Mouse (Mus musculus) lung, embryonic 15.5 days (tissue): ENCODE data around the gene Rdh13. TPM values are rescaled to one million over a fixed set of nuclear protein-coding genes. Genes with fewer than 3 reads are reported as not detected.

Source experiments
- ATAC-seq: fragments of 200-750 bp; cut with Nextera tagmentation; 2 replicates; pipeline ENCODE4 v1.8.0; 2017; ENCODE audit warnings: moderate number of reproducible peaks, borderline replicate concordance; ENCODE audit not compliant: low FRiP score, low TSS enrichment; ENCODE audit errors: extremely low read depth
- H3K27ac ChIP-seq: fragments of 300-500 bp; sonication (generic); 2 replicates; pipeline ENCODE4 v1.5.1; 2015; ENCODE audit warnings: moderate library complexity, mild to moderate bottlenecking, inconsistent platforms
- H3K27me3 ChIP-seq: fragments of 300-500 bp; sonication (generic); 2 replicates; pipeline ENCODE4 v1.6.1; 2015; ENCODE audit warnings: inconsistent platforms
- H3K36me3 ChIP-seq: fragments of 300-500 bp; sonication (generic); 2 replicates; pipeline ENCODE4 v1.6.1; 2015; ENCODE audit warnings: inconsistent platforms
- H3K4me1 ChIP-seq: fragments of 300-500 bp; sonication (generic); 2 replicates; pipeline ENCODE4 v1.6.1; 2015; ENCODE audit warnings: inconsistent platforms
- H3K4me2 ChIP-seq: fragments of 300-500 bp; sonication (generic); 2 replicates; pipeline ENCODE4 v1.6.1; 2015; ENCODE audit warnings: inconsistent platforms, mild to moderate bottlenecking, moderate library complexity
- H3K4me3 ChIP-seq: fragments of 300-500 bp; sonication (generic); 2 replicates; pipeline ENCODE4 v1.5.1; 2015; ENCODE audit warnings: mild to moderate bottlenecking, inconsistent platforms
- H3K9ac ChIP-seq: fragments of 300-500 bp; sonication (generic); 2 replicates; pipeline ENCODE4 v1.6.1; 2015; ENCODE audit warnings: inconsistent platforms
- H3K9me3 ChIP-seq: fragments of 300-500 bp; sonication (generic); 2 replicates; pipeline ENCODE4 v1.6.1; 2016; ENCODE audit warnings: inconsistent platforms
- WGBS: fragments of 180-500 bp; shearing (Covaris S2); methylation state at CpG from one replicate; pipeline ENCODE4 v1.1.7; 2015; 5-methylcytosine and 5-hydroxymethylcytosine counted together
- polyA plus RNA-seq: library from polyadenylated mRNA; unstranded; fragments of >200 nt; fragmentation: Nextera tagmentation; extraction: Ambion mirVana; gene quantifications from 2 replicates; pipeline ENCODE4 v1.2.1, GENCODE M21; 2015

The Rdh13 gene
- polyA plus RNA-seq, 1 experiment from 2014 or later: 20.9 TPM

DNA sequence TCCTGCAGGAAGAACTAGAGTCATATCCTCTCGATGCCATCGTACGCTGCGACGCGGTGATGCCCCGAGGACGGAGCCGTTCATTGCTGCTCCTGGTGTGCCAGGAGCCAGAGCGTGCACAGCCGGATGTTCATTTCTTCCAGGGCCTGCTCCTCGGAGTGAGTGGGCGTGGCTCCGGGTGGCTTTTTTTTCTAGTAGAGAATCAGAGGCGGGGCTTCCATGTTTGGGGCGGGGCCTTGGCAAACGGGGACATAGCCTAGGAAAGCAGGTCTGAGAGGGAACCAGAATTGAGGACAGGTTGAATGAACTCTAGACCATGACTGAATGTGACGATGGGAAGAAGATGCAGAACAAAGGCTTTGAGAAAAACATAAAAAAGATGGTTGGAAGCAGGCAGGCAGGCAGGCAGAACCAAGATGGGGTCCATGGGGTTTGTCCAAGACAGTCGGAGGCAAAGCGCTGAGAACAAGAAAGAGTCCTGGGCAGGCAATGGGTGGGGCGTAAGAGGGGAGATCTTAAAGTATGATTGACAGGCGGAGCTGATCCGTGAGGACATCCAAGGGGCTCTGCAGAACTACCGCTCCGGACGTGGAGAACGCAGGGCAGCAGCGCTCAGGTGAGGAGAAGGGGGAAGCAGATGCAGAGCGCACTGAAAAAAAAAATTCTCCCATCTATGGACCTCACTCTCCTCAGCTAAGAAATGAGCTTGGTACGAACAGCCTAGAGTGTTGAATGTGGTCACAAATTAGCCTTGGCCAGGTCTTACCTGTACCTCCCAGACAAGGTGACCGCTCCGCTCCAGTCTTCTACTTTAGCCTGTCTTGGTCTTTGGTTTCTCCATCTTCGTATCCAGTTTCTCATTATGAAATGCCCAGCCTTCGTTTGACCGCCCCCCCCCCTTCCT, 25.1 kb upstream of the Rdh13 start:
- Histone ChIP-seq H3K4me1 (peaks cover 13% of the 10 kb centered on the region), H3K9ac (peak overlapping the region; percentile 31), H3K4me2 (peak overlapping the region; percentile 81), H3K4me3 (peak overlapping the region; percentile 37), H3K27ac (no peak overlapping the region; the same call in 1 of the 2 replicates), H3K36me3 (0 out of 2 replicates have a peak, but pooled peaks cover 10% of the 10 kb centered on the region), H3K9me3 (no peaks in the 10 kb centered on the region), H3K27me3 (peaks cover 27% of the 10 kb centered on the region)
- 2% methylated on average over 35 of the region's 35 CpGs for WGBS
- peak; percentile 54 for ATAC-seq

DNA sequence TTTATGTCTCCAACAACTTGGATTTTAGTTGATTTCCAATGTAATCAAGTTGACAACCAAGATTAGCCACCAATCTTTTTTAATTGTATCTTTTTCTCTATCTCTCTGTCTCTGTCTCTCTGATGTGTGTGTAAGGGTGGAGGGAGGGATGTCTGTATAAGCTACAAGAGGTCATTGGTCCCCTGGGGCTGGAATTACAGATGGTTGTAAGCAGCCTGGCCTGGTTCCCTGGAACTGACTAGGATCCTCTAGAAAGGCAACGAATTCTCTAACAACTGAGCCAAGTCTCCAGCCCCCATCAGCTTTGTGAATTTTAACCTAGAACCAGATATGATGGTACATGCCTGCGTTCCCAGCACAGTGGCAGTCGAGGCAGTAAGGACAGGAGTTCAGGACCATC, 22.4 kb upstream of the Rdh13 start:
- Histone ChIP-seq H3K4me2 (no peak overlapping the region), H3K36me3 (0 out of 2 replicates have a peak, but pooled peaks cover 8% of the 10 kb centered on the region), H3K4me3 (no peak overlapping the region), H3K9ac (no peak overlapping the region), H3K9me3 (no peaks in the 10 kb centered on the region), H3K27me3 (peaks cover 14% of the 10 kb centered on the region), H3K27ac (no peak overlapping the region), H3K4me1 (peaks cover 13% of the 10 kb centered on the region)
- 66% methylated on average over 3 of the region's 3 CpGs for WGBS
- ATAC-seq: no peak

DNA sequence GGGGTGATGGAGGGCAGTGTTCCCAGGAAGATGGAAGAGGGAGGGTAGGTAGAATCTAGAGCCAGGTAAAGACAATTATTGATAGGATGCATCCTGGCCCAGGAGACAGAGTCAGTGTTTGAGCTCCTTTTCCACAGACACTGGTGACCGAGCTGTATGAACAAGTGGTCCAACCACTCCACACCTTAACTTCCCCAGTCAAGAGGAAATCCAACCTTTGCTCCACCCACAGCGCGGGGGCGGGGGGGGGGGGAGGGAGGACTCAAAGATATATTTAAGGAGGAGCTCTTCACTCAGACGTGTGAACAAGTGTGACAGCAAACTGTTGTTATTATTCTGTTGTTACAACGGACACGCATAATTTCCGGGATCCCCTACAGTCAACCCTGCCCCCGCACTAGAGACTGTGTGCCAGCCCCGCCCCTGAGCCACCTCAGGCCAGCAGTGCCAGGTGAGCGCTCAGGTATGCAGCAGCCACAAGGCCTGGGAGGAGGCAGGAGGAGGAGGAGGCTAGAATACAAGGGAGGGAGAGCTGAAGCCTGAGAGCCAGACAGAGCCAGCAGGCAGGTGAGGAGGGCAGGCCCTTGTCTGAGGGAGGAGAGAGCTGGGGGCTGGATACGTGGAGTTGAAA, 18.9 kb upstream of the Rdh13 start:
- peak; percentile 85 for ATAC-seq
- Histone ChIP-seq H3K4me3 (peak overlapping the region; percentile 15), H3K9ac (peak overlapping the region; percentile 16; the same call in 1 of the 2 replicates), H3K36me3 (no peaks in the 10 kb centered on the region), H3K4me1 (no peaks in the 10 kb centered on the region), H3K4me2 (peak overlapping the region; percentile 50), H3K27me3 (no peaks in the 10 kb centered on the region), H3K27ac (peak overlapping the region; percentile 91), H3K9me3 (no peaks in the 10 kb centered on the region)
- WGBS: 3% methylated on average over 12 of the region's 12 CpGs

DNA sequence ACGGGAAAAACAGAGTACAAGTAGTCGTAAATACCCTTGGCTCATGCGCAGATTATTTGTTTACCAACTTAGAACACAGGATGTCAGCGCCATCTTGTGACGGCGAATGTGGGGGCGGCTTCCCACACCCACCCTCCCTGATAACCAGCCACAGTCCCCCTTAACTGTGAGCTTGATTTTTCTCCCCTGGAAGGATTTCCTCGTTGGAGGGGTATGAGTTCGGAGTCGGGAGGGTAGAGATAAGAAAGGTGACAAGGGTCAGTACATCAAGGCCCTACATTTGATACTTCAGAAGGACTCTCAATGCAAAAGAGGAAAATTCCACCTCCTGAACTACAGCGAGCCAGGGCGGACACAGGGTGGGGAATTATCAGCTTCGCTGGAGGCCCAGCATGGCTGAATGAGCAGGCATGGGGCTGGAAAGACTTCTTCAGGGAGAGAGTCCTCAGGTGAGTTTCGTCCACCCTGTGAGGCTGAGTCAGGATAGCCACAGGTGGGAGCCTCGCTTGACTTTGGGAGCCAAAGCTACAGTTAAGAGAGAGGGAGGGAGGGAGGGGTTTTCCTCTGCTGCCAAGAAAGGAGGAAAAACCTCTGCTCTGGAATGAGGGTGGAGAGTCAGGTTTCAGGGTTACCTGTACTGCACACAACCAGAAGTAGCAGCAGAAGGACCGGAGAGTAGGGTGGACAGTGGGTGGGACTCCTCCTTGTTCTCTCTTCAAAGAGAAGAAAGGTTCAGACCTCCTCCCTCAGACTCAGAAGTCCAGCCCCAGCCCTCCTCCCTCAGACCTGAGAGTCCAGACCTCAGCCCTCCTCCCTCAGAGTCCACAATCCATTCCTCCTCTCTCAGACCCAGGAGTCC, 15.4 kb upstream of the Rdh13 start, which contains the start of gene Eps8l1:
Gene Eps8l1 (plus strand): TSS at position 99 of the 859 bp plus-strand sequence.
- 49% methylated on average over 14 of the region's 16 CpGs for WGBS
- no peaks in the 10 kb centered on the region for H3K27me3 ChIP-seq
- peak within 1 kb of the TSS; percentile 44 for H3K4me2 ChIP-seq
- peak within 1 kb of the TSS; percentile 19; the same call in 1 of the 2 replicates for H3K9ac ChIP-seq
- H3K27ac ChIP-seq: peak within 1 kb of the TSS; percentile 83
- no peaks in the 10 kb centered on the region for H3K9me3 ChIP-seq
- peak within 1 kb of the TSS; percentile 28 for H3K4me3 ChIP-seq
- peak; percentile 47 for ATAC-seq
- no peaks in the 10 kb centered on the region for H3K4me1 ChIP-seq
- no peaks in the 10 kb centered on the region for H3K36me3 ChIP-seq

DNA sequence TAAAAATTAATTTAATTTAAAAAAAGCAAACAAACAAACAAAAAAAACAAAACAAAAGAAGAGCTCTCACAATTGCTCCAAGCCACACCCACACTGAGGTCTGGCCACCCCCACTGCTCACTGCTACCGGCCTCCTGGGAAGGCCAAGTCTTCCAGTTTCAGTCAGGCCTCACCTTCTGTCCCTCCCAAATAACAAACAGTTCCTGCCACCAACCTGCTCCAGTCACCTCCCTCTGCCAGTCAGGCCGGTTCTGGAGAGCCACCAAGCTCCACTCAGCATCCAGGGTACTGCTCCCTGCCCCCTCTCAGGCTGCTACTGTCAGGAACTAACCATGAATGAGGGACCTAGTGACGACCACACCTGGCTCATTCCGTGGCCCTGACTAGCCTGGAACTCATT, 7.2 kb upstream of the Rdh13 start:
- Histone ChIP-seq H3K27me3 (no peaks in the 10 kb centered on the region), H3K4me3 (no peak overlapping the region), H3K4me1 (0 out of 2 replicates have a peak, but pooled peaks cover 11% of the 10 kb centered on the region), H3K36me3 (no peaks in the 10 kb centered on the region), H3K4me2 (no peak overlapping the region), H3K9ac (no peak overlapping the region), H3K27ac (peak overlapping the region; percentile 65), H3K9me3 (no peaks in the 10 kb centered on the region)
- 12% methylated on average over 4 of the region's 4 CpGs for WGBS
- peak; percentile 76 for ATAC-seq

DNA sequence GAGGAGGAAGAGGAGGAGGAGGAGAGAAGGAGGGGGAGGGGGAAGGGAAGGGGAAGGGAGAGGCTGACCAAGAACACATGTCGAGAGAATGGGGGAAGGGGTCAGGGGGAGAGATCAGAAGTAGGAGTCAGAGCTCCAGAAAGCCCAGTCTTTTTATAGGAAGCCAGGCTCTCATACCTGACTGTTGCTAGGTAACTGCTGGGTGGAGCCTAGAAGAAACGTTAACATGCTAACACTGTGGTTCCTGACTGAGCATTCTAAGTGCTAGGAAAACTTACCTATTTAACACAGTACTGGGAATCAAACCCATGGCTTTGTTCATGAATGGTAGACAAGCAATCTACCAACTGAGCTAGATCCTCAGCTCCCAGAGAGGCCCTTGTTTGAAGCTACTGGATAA, 3.8 kb upstream of the Rdh13 start:
- peaks cover 19% of the 10 kb centered on the region for H3K4me1 ChIP-seq
- ATAC-seq: no peak
- no peaks in the 10 kb centered on the region for H3K27me3 ChIP-seq
- H3K9ac ChIP-seq: no peak overlapping the region
- H3K4me3 ChIP-seq: no peak overlapping the region
- peaks cover under 1% of the 10 kb centered on the region for H3K36me3 ChIP-seq
- H3K4me2 ChIP-seq: no peak overlapping the region
- 15% methylated on average over 2 of the region's 2 CpGs for WGBS
- H3K27ac ChIP-seq: no peak overlapping the region
- no peaks in the 10 kb centered on the region for H3K9me3 ChIP-seq

DNA sequence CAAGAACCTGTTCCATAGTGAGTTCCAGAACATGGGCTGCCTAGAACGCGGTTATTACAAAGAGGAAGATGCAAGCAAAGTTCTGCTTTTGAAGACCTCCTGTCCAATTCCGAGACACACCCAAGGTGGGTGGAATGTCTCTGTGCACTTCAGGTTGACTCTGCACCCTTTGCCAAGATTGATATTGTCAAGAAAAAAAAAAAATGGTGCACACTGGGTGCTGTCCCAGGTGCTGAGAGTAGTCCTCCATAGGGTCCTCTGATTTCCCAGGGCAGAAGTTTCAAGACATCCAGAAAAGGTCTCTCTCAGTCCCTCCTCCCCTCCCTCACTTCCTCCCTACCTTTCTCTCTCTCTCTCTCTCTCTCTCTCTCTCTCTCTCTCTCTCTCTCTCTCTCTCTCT, 3.0 kb upstream of the Rdh13 start:
- peaks cover 8% of the 10 kb centered on the region for H3K36me3 ChIP-seq
- no peak for ATAC-seq

DNA sequence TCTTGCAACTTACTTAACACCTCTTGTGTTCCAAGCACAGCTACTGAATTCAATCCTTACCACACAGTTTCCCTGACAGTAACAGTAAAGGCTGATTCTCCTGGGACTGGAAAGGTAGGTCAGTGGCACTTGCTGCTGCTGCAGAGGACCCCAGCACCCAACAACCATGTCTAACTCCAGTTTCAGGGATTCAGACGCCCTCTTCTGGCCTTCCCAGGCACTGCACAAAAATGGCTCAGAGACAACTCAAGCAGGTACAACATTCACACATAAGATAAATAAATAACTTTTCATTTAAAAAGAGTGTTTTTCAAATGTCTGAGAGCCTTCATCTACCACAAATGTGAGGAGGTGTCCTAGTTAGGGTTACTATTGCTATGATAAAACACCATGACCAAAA, 1.7 kb upstream of the Rdh13 start:
- Histone ChIP-seq H3K4me3 (no peak overlapping the region), H3K9ac (no peak overlapping the region)
- no peak for ATAC-seq

More for the DNA sequence above, 3.0 kb upstream of the Rdh13 start:
- Histone ChIP-seq H3K27ac (no peak overlapping the region), H3K9ac (no peak overlapping the region), H3K27me3 (no peaks in the 10 kb centered on the region), H3K4me3 (no peak overlapping the region), H3K9me3 (no peaks in the 10 kb centered on the region), H3K4me2 (no peak overlapping the region), H3K4me1 (peaks cover 21% of the 10 kb centered on the region)
- 81% methylated on average over 3 of the region's 3 CpGs for WGBS

DNA sequence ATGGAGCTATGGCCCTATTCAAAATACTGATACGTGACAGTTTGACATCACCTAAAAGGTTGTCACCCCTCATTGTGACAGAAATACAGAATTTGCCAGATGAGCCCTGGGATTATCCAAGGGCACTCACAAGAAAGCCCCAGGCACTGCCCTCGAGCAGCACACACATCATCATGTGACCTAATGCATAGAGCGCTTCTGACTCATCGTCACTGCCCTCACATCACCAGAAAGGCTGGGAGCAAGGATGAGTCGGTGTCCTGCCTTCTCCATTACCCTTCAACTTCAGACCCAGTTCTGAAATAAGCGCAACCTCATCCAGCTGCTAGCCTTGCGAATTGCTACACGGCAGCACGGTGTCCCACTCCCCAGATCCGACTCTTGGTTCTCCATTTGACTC, 4.9 kb downstream of the Rdh13 start:
- ATAC-seq: no peak
- no peak overlapping the region for H3K27ac ChIP-seq
- no peak overlapping the region for H3K4me2 ChIP-seq
- H3K9ac ChIP-seq: no peak overlapping the region
- 91% methylated on average over 10 of the region's 10 CpGs for WGBS
- no peaks in the 10 kb centered on the region for H3K9me3 ChIP-seq
- no peak overlapping the region for H3K4me3 ChIP-seq
- peaks cover 58% of the 10 kb centered on the region for H3K36me3 ChIP-seq
- peaks cover 10% of the 10 kb centered on the region for H3K4me1 ChIP-seq
- H3K27me3 ChIP-seq: no peaks in the 10 kb centered on the region

More for the DNA sequence above, 1.7 kb upstream of the Rdh13 start:
- H3K36me3 ChIP-seq: peaks cover 21% of the 10 kb centered on the region
- no peak overlapping the region for H3K4me2 ChIP-seq
- H3K9me3 ChIP-seq: no peaks in the 10 kb centered on the region
- no peak overlapping the region for H3K27ac ChIP-seq
- no peaks in the 10 kb centered on the region for H3K27me3 ChIP-seq
- WGBS: 4% methylated on average over 1 of the region's 1 CpGs
- peaks cover 17% of the 10 kb centered on the region for H3K4me1 ChIP-seq

DNA sequence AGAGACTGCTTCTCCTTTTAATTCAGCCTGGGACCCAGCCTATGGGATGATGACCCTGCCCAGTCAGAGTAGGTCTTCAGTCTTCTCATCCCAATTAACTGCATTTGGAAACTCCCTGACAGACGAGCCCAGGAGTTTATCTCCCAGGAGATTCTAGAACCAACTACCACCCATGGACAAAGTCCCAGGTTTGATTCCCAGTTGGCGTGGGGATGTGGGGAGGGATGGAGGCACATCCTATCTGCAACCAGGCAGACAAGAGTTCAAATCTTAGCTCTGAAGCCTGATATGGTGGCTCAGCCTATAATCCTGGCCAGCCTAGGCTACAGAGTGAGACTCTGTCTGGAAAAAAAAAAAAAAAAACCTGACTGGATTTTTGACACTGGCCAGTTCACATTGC, 7.7 kb downstream of the Rdh13 start:
- peaks cover 67% of the 10 kb centered on the region for H3K36me3 ChIP-seq
- no peak for ATAC-seq
- H3K4me2 ChIP-seq: no peak overlapping the region
- no peak overlapping the region for H3K4me3 ChIP-seq
- no peak overlapping the region for H3K9ac ChIP-seq
- H3K4me1 ChIP-seq: no peaks in the 10 kb centered on the region
- WGBS: 89% methylated on average over 2 of the region's 2 CpGs
- H3K27ac ChIP-seq: no peak overlapping the region
- H3K9me3 ChIP-seq: no peaks in the 10 kb centered on the region
- no peaks in the 10 kb centered on the region for H3K27me3 ChIP-seq

DNA sequence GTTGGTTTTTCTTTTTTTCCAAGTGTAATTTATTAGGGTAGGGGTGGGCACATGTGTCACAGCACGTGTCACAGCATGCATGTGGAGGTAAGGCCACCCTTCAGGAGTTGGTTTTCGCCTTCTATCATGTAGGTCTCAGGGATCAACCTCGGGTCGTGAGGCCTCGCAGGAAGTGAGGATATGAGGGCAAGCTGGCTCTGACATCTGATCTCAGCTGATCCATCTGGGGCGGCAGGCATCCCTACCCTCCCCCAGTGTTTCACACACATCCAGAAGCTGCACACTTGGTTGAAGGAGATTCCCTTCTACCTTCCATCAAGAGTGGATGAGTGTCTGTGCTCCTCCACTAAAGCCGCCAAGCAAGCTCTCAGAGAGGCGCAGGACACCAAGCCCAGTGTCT, 13.4 kb downstream of the Rdh13 start:
- Histone ChIP-seq H3K4me1 (no peaks in the 10 kb centered on the region), H3K36me3 (peaks cover 75% of the 10 kb centered on the region), H3K4me2 (no peak overlapping the region), H3K27ac (no peak overlapping the region), H3K27me3 (no peaks in the 10 kb centered on the region), H3K4me3 (no peak overlapping the region), H3K9ac (no peak overlapping the region), H3K9me3 (no peaks in the 10 kb centered on the region)
- no peak for ATAC-seq
- WGBS: 83% methylated on average over 8 of the region's 8 CpGs
